Mouse (Mus musculus): ENCODE results near the gene Stat5a.

GRCm38 (mm10) chr11:100814498-100814897 lies 44.7 kb upstream of the Stat5a start:
- TF ChIP-seq CTCF (conservative IDR thresholded peaks at IDR 0.05 in 1 of 2, IDR thresholded peaks at IDR 0.05 in 1 of 2; ENCODE audit: low read depth in 2 of 2, low read length in 2 of 2) (no peak), CHD1 (IDR thresholded peaks at IDR 0.05; ENCODE audit: low read depth, low read length) (no peak)
